Mouse (Mus musculus): Measurements from ENCODE around the gene Tle1. TPM values are rescaled to one million over a fixed set of nuclear protein-coding genes. Genes with fewer than 3 reads are reported as not detected.

Gene Tle1
- total RNA-seq, 2 experiments from 2014 or later, result 7.9 to 10.1 TPM

- DNase-seq (ENCODE audit: low spot score), result no peak
- intact Hi-C loops (cut with DNase I), result no loop called here
These were observed 33.5 kb downstream of the Tle1 start for GRCm38 (mm10) chr4:72167171-72167570.

DNA sequence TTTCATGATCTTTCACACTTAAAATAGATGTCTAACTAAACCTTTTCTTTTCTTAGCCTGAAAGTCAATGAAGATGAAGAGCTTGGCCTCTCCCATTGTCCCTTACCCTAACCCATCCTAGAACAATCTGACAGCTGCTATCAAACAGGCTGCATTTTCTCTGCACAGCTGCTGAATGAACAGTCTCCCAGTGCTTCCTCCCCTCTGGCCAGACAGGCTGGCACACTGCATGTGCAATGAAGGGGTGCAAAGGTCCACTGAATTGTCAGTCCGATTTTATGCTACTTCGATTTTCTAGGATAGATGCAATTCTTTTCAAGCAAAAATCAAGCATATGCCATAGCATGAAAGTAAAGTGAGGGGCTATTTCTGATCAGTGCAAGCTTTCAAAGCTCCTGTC, 34.2 kb downstream of the Tle1 start:
- DNase-seq (ENCODE audit: low spot score), result no peak
- intact Hi-C loops (cut with DNase I), result no loop called here

GRCm38 (mm10) chr4:72165765-72166164, 35.0 kb downstream of the Tle1 start:
- intact Hi-C loops (cut with DNase I), result no loop called here
- DNase-seq (ENCODE audit: low spot score), result no peak

DNA sequence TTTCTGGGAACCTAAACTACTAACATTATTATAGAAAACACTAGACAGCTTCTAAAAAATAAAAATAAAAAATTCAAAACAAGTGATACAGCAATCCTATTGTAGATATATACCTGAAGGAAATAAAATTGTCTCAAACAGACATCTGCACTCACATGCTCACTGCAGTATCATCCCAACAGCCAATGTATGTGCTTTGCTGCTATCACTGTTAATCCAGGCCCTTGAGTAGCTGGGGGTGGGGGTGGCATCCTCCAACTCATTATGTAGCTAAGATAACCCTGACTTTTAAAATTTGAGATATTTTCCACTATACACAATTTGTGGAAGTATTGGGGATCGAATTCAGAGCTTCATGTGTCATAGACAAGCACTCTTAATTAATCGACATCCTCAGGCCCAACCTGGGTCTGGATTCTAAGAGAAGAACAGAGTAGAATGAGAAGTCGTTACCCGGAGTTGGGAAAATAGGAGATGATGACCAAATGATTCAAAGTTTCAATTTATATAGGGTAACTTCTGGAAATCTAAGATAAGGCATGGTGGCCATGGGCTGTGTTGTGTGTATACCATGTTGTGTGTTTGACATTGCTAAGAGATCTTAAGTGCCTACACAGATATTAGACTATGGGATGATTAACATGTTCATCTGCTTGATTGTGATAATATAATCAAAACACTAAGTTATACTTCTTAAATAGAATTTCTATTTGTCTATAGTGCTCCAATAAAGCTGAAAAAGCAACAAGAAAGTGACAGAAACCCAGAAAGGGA, 38.1 kb downstream of the Tle1 start:
- DNase-seq (ENCODE audit: low spot score), result no peak
- intact Hi-C loops (cut with DNase I), result no loop called here

DNA sequence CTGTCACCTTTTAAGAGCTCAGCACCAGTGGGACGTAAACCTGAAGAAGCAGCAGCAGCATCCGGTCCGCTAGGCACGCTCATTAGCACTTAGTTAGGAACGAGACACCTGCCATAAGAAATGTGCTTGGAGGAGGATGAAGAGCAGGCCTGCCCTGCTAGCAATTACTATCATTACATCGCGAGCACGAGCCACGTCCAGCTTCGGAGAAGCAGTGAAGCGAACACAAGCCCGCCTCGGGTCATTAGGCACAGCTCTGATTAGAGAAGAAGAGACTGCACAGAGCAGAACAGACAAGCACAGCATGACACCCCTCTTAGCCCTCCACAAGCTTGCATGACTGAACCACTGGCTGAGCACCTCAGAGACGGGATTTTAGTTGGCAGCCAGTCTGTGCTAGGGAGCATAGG, 40.6 kb downstream of the Tle1 start:
- intact Hi-C loops (cut with DNase I), result no loop called here
- no peak for DNase-seq (ENCODE audit: low spot score)

- no peak for DNase-seq (ENCODE audit: low spot score)
- intact Hi-C loops (cut with DNase I), result no loop called here
These were observed 42.8 kb downstream of the Tle1 start for GRCm38 (mm10) chr4:72157931-72158371.

- intact Hi-C loops (cut with DNase I), result no loop called here
- no peak for DNase-seq (ENCODE audit: low spot score)
These were observed 50.1 kb downstream of the Tle1 start for GRCm38 (mm10) chr4:72150460-72151131.

DNA sequence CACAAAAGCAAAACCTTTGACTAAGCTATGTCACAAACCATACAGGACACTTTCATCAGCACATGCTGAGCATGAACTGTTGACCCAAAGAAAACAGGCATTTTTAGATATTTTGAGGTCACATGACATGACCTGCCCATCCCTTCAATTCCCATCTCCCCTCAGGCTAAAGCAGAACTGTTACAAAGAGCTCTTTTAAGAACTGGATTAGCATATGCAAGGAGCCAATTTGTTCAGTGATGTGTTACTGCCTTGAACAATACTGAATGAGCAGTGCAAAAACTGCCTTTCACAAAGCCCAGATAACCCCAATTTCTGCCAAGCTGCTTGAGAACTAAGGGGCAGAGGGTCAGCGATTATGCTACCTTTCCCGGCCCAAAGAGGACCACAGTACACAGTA, 54.7 kb downstream of the Tle1 start:
- no peak for DNase-seq (ENCODE audit: low spot score)
- intact Hi-C loops (cut with DNase I), result no loop called here

GRCm38 (mm10) chr4:72144541-72144940, 56.2 kb downstream of the Tle1 start:
- DNase-seq (ENCODE audit: low spot score), result no peak
- intact Hi-C loops (cut with DNase I), result no loop called here

- intact Hi-C loops (cut with DNase I), result no loop called here
- DNase-seq (ENCODE audit: low spot score), result no peak
These were observed 60.0 kb downstream of the Tle1 start for GRCm38 (mm10) chr4:72140706-72141105.

DNA sequence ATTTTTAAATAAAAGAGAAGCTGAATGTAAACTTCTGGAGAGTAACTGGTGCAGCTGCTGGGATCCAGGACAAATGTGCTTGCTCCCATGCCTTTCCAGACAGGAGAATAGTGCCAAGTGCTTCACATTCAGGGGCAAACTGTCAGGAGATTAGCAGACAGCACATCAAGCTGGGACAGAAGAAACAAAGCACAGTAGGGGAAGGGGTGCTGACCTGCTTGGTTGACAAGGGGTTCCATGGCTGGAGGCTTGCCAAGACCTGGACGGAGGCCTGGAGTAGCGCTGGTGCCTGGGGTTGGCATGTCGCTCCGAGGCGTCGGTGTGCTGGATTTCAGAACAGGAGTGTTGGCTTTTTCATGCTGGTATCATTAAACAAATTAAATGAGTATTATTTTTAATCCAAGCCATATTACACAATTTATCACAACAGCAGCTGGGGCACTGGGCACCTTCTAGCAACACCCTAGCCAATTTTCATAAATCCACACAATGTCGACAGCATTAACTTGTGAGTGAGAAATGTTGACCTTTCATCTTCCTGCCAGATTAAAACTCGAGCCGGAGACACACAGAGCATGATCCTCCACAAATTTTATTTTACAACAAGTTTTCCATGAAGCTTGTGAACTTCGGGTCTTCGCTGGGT, 61.1 kb downstream of the Tle1 start:
- no peak for DNase-seq (ENCODE audit: low spot score)
- intact Hi-C loops (cut with DNase I), result no loop called here

DNA sequence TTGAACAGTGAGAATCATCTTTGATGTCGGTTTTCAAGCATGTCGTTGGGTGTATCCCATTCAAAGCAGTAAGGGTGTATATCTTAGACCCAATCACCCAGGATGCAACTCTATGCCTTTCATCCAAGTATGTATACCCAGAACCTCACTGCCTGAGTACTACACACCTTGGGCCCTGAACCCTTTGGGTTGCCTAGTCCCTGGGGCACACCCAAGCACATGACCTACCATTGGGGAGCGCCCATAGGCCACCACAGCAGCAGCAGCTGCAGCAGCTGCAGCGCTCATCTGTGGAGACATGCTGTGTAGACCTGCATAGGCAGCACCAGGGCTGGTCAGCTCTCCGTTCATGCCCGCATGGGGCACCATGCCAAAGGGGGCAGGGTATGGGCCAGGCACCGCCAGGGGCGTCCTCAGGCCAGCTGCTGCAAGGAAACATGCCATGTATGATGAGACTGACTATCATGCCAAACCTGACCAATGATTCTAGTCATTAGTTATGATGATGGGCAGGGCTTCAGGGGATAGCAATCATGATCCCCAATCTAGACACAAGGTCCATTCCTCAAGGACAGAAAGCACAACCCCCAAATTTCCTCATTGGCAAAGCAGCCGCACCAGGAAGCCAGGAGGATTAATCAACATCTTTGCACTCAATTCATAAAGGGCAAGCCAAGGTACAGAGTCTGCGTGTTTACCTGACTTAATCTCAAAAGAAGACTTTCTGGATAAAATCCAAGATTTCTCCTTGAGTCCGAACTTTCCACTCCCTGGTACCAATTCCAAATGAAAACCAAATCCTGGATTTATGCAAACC, 62.2 kb downstream of the Tle1 start:
- DNase-seq (ENCODE audit: low spot score), result no peak
- intact Hi-C loops (cut with DNase I), result no loop called here

DNA sequence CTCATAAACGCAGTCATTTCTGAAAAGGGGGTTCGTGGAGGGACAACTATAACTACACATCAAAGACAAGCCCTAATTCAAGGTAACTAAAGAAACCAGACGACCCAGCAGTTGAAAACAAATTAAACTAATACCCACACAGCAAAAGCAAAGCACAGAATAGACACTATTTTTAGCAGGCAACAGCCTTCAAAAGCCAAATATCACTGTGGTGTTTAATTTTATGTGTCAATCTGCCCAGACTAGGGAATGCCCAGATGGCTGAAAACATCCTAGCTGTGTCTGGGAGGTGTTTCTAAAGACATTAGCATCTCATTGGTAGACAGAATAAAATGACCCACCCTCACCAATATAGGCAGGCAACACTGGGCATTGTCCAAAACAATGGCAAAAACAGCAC, 68.1 kb downstream of the Tle1 start:
- DNase-seq (ENCODE audit: low spot score), result no peak
- intact Hi-C loops (cut with DNase I), result no loop called here

DNA sequence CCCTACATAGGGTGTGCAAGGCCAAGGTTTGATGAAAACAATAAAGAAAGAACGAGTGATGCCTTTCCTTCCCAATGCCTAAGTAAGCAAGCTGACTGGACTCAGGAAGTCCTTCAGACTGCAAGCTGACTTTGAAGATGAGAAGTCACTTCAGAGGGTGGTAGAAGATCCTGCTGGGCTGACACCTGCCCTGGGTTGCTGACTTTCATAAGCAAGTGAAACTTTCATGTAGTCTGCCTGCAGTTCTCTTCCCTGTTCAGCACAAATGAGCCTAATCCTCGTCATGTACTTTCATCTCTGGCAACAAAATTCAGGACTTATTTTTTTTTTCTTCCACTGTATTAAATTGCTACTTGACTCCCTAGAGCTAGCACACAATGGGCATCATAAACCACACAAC, 73.1 kb downstream of the Tle1 start:
- DNase-seq (ENCODE audit: low spot score), result no peak
- intact Hi-C loops (cut with DNase I), result no loop called here

DNA sequence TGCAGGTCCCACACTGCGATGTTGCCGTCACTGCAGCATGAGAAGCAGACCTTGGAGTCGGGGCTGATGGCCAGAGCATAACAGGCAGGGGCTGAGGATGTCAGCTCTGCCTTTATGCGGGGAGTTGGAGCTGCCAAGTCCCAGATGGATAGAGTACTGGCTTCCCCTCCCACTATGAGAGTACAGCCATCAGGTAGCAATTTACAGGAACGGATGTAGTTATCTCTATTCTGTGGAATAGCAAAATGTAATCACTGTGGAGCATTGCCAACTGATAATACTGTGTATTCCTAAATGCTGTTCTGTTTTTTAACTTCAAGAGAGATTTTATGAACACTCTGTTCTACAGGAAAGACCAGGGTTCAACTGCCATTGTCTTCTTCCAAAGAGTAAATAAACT, 75.9 kb downstream of the Tle1 start:
- intact Hi-C loops (cut with DNase I), result no loop called here
- no peak for DNase-seq (ENCODE audit: low spot score)

DNA sequence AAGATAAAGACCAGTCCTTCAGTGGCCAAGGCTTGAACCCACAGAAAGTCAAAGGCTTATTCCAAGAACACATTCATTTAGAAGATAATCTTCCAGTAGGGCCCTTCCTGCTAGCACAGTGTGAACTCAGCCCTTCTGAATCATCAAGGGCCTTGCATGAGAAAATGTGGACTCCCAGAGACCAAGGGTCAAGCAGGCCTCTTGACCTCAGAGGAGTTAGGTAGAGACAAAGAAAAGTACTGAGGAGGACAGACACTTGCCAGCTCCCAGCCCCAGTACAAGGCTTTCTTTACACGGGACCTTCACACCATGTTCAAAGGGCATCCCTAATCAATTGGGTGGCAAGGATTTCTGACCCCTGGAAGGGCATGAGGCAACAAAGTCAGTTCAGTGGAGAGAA, 77.9 kb downstream of the Tle1 start:
- intact Hi-C loops (cut with DNase I), result no loop called here
- DNase-seq (ENCODE audit: low spot score), result no peak

DNA sequence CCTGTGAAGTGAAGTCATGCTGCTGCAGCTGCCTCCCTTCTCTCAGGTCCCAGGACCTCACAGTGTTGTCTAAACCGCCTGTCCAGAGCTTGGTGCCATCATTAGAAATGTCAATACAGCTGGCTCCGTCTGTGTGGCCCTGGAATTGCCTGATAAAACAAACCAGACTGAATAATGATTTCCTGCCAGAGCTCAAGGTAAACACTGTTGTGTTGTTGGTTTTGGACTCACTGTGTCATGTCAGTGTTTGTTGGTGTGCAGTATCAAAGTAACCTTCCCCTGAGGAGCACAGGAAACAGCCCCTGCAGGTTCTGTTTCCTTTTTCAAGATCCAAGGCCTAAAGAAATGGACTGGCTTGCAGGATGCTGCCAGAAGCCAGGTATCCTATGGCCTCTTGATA, 78.4 kb downstream of the Tle1 start:
- no peak for DNase-seq (ENCODE audit: low spot score)
- intact Hi-C loops (cut with DNase I), result no loop called here

- intact Hi-C loops (cut with DNase I), result no loop called here
- no peak for DNase-seq (ENCODE audit: low spot score)
These were observed 80.7 kb downstream of the Tle1 start for GRCm38 (mm10) chr4:72120050-72120449.

DNA sequence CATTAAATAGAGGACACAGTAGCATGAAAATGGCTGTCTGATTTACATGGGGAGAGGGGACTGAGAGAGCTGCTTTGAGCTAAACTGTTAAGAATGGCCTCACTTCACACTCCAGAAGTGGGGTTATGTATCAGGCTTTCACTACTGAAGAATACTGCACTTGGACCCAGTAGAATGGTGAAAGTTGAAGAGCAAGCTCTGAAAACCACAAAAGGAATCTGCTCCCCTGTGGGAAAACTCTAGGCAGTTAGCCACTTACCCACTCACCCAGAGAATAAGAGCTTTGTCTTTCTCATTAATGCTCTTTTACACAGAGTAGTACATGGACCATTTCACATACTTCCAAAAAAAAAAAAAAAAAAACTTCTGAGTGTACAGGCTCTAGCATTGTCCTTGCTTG, 95.0 kb downstream of the Tle1 start:
- no peak for DNase-seq (ENCODE audit: low spot score)
- intact Hi-C loops (cut with DNase I), result no loop called here

DNA sequence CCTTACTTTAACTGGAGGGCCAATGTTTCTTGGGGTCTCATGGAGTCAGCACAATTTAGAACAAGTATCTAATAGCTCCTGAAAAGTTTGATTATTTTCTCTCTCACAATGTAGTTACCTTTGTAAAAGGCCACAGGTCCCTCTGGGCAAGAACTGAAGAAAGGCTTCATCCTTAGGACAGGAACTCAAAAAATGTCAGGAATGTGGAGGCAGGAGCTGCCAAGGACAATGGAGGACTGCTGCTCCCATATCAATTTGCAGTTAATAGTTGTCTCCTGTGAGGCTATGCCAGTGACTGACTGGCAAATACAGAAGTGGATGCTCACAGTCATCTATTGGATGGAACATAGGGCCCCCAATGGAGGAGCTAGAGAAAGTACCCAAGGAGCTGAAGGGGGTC, 96.5 kb downstream of the Tle1 start:
- intact Hi-C loops (cut with DNase I), result no loop called here
- DNase-seq (ENCODE audit: low spot score), result no peak
